Mouse (Mus musculus) spleen, postnatal 10 days (tissue): ENCODE measurements around the gene Glyctk.
A peak's percentile ranks its signal among the peaks of the same experiment; 100 is the strongest.
"Not testable (repeated sequence)": the region's sequence is repeated elsewhere in the genome, so short reads cannot be mapped to it uniquely, and the experiment has no call there.

Experiments
- DNase-seq, 2 experiments: peaks; one replicate each; pipeline ENCODE4 v3.0.0; 2021 to 2022; ENCODE audit warnings: low spot score in 2 of 2

The Glyctk gene

DNA sequence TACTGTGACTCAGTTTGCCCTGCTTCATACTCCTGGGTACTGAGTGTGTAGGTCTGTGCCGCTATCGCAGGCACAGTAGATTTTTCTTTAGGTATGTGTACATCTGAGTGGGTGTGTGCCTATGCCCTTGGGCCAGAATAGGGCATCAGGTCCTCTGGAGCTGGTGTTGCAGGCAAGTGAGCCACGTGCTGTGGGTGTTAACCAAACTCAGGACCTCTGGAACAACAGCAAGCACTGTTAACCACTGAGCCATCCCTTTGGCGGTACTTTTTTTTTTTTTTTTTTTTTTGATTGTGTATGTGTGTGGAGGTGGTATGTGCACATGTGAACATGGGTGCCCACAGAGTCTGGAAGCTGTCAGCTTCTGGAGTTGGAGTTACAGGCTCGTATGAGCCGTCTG lies 19.9 kb upstream of the Glyctk start:
- no peak for DNase-seq

DNA sequence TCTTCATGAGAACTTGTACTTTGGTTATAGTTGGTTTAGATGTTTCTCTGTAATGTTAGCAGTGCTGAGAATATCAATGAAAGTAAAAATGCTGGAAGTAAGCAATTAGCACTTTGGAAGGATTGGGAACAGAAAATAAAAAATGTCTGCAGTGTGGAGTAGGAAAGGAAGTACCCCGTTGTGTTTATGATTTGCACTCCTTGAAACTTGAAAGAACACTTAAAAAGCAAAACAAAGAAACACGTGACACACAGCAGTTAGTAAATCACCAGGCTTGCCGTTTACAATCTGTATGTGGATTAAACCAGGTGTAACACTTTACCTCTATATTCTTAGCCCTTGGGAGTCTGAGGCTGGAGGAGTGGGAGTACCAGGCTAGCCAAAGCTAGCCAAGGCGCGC lies 18.8 kb upstream of the Glyctk start:
- DNase-seq, result no peak

DNA sequence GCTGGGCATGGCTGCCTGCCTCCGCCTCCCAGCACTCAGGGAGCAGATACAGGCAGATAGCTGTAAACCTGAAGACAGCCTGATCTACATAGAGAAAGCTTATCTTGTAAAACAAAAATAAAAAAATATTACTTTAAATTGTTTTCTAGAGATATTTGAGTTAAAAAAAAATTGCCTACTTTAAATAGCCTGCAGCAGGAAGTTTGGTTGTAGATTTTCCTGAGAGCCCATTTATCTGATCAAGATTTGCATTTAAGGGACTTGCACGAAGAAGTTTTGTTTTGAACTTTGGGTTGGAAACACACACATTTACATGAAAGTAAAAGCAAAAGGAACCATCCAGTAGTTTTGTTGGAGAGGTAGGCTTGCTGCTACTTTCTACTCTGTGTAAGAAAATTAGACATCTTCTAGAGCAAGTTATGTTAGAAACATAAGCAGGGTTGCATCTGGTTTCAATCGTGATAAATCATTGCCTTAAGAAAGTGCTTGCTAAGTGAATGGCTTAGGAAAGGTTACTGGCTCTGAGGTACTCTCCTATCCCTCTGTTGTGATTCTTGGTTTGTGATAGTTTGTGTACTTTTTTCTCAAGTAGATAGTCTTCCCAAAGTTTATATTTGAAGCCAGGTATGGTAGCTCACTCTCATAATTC lies 17.7 kb upstream of the Glyctk start:
- no peak for DNase-seq

DNA sequence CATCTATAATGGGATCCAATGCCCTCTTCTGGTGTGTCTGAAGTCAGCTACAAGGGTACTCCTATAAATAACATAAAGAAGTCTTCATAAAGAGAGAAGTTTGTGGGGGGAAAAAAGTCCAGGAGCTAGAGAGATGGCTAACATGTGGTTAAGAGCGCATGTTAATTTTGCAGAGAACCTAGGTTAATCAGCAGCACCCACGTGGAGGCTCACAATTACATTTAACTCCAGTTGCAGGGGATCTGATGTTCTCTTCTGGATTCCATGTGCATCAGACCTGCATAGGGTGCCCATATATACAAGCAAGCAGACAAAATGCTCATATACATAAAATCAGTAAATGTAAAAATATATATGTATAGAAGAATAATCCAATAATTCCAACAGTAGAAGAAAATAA lies 15.4 kb upstream of the Glyctk start:
- DNase-seq, result no peak

DNA sequence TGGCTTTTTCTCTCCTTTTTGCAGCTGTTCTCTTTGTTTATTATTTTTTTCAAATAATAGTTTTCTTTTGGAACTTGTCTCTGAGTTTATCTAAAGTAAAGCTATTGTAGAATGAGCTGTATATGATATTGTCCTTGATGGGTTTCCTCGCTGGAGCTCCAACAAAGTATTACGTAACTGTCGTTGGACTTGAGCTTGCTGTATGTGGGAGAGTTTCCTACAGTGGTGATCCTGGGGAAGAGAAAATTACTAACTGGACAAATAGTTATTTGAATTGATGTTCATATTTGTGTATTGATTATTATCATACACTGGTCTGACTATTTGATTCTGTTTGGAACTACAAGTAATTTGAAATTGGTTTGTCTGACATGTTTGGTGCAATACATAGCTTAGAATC lies 14.6 kb upstream of the Glyctk start:
- no peak for DNase-seq

DNA sequence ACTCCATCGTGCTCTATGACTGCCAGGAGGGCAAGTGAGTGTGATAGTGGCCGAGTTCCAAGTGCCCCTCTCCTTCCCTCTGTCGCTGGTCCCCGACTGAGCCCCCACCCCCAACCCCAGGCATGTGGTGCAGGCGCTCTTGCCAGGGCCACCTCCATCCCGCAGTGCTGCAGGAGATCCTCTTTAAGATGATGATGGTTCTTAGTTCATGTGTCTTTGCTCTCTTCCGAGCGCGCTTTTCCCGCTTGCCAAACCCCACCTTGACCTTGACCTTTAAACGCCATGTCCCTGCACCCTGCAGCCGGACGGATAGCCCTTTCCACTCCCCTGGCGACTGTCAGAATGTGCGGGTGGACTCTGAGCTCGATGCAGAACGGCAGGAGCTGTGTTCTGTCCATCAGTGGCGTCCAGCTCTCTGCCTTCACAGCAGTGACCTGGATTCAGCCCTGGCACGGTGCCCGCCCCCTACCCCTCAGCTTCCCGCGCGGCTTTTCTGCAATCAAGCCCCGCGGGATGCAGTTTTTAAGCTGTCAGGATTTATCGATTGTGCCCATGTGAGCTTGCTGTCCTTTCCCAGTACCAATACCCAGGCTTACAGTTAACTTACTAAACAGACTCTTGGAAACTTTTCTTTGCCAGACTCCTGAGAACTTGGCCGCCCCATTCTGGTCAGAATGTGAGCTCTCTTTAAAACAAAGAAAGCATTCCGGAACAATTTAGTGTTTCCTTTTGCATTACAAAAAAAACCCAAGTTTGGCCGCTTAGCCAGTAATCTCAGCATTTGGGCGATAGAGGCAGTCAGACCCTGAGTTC lies 13.6 kb upstream of the Glyctk start:
- peak; percentile 58 to 75 for DNase-seq

DNA sequence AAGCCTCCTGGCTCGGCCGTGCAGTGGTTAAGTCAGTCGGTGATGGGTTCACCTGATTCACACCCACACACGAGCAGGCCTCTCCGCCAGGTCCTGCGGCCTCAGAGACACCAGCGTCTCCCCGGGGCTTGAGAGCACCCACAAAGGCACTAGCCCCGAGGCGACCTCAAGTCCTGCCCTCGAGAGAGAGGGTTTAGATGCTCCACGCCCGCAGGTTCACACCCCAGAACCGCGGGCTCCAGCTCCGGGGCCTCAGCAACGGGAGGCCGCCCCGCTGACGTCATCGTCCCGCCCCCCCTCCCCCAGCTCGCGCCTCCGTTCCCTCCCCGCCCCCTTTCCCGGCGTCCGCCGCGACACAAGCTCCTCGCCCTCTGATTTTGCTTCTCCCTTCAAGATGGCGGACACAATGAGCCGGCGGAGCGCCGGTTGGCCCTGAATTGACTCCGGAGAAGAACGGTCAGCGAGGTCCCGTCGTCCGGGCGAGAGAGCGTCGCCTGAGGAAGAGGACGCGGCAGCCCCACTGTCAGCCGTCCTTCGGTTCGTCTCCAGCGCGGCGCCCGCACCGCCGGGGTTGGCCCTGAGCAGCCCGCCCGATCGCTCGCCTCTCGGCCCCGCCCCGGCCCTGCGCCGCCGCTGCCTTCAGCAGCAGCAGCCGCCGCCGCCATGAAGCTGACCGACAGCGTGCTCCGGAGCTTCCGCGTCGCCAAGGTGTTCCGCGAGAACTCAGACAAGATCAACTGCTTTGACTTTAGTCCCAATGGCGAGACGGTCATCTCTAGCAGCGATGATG lies 12.8 kb upstream of the Glyctk start, which contains the start of gene Wdr82:
Gene Wdr82 (plus strand): TSS at position 373 of the 790 bp plus-strand sequence.
- peak; percentile 84 to 93 for DNase-seq

DNA sequence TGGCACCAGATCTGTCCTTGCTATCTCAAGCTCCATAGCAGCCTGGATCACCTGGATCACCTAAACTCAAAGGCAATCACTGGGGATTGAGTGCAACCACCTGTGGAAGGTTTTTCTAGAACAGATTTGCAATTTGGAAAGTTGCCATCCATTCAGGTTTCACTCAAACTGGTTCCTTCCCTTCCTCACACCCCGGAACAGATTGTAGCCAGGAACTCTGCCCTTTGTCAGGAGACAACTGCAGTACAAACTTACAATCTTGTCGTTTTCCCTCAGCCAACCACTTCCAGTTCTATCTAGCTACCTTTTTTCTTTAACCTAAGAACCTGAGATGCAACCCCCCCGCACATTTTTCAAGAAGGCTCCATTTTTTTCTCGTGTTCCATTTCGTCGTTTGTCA lies 12.0 kb upstream of the Glyctk start:
- no peak for DNase-seq

DNA sequence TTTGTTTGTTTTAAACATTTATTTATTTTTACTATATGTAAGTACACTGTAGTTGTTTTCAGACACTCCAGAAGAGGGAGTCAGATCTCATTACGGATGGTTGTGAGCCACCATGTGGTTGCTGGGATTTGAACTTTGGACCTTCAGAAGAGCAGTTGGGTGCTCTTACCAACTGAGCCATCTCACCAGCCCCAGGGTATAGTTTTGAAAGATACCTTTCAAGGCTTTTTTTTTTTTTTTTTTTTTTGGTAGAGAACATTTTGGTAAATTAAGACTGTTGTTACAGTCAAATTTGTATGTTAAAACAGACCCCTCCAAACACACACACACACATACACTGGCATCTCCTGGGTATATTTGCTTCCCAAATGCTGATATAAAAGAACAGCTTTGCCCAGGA lies 11.1 kb upstream of the Glyctk start:
- DNase-seq, result not testable (repeated sequence)

DNA sequence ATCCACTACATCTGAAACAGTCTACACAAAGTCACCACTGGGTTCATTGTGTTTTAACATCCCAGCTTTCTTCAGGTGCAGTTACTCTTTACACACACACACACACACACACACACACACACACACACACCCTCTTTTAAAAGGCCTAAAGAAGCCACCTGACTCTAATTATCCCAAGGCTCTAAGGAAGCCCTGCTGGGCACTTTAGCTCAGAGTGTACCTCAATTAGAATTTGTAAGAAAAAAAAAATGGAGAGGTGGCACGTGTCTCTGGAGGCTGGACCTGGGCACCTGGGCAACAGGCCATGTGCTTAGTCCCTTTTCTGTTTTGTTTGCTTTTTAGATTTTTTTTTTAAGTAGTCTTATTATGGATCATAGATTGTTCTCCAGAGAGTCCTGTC lies 9.8 kb upstream of the Glyctk start:
- no peak for DNase-seq

DNA sequence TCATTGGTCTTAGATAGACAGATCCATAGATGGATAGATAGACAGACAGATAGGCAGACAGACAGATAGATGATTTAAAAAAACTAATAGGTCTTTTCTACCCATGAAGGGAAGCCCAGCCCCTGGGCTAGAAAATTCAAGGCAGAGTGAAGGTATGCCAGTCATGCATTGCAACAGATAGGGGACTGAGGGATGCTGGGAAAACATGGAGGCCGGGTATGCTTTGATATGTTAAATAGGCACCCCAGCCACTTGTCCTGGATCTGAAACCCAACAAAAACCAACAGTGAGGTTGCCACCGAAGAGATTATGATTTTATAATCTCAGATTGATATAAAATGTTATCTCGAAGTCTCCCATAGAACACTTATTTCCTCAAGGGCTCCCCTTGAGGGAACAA lies 9.3 kb upstream of the Glyctk start:
- no peak for DNase-seq

DNA sequence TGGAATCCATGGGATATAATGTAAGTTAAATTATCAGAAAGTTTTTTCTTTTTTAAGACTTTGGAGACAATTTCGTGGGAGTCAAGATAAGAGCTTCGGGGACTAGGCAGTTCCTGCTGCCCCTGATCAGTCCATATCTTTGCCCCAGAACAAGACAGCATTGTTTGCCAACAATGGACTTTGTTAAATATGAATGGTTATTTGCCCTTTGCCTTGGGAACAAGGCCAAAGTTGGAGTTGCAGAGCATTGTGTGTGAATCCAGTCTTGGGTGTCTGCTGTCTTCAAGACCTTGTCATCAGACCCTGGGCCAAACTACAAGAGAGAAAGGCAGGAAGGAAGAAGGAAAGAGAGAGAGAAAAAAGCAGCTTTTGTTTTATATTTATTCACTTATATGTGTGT lies 8.8 kb upstream of the Glyctk start:
- DNase-seq, result no peak

DNA sequence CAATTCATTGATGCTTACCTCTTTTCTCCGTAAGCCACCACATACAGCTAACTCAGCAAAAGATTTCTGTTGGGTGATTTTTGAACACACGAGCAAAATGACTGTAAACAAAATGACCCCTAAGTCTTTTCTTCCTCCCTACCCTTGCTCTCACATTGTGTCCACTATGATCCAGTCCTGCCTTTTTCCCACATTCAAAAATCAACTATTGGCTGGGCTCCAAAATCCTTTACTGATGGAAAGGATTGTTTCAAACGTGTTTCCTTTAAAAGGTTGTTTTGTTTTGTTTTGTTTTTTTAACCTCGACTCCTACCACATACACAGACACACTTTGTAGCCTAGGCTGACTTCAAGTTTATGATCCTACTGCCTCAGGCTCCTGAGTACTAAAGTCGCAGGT lies 2.5 kb upstream of the Glyctk start:
- no peak for DNase-seq

DNA sequence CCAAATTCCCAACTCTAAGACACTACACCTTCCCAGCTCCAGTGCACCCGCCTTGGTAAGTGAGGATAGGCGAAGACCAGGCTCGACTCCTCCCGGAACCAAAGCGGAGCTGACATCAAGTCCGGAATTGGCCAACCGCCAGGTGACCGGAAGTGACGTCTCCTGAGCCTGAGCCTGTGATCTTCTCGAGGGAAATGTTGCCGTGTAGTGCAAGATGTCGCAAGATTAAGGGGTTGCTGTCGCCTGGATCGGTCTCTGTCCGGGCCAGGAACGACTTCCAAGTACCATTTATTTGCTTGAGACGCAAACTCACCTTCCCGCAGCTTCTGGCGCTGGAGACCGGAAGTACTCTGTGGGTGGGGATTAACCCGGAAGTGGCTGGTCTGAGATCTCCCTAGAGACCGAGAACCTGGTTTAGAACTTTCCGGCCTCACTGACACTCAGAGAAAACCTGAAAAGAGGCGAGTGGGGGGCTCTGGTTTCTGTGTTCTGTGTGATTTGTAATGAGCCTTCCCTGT lies 1.9 kb upstream of the Glyctk start:
- peak; percentile 85 to 91 for DNase-seq

DNA sequence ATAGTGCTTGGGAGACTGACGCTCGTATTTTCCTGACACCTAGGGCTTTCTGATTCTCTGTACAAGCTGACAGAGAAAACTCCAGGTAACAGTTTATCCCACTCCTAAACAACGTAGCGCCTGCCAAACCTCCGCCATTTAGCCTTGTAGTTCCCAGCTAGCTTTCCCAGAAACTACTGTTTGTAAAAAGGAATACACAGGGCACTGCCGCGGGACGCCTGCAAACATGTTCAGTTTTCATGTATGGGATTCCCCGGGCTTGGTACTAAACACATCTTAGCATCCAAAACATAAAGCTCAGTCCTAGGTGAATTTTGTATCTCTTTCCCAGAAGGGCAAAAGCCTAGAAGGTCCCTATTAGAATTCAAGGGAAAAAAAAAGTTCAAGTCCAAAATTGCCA lies 1.3 kb upstream of the Glyctk start:
- no peak for DNase-seq

DNA sequence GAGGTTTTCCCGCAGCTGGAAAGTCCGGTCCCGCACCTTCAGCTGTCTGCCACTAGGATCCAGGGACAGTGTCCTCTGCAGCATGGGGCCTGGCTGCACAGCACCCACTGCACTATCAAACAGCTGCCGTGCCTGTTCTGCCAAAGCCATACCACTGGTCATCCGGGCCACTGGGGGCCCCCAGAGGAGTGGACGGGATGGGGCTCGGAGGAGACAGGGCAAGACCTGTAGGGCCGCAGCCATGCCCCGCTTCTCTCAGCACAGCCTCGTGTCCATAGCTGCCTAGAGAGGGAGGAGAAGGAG lies 364 bp downstream of the Glyctk start:
- DNase-seq, result no peak

DNA sequence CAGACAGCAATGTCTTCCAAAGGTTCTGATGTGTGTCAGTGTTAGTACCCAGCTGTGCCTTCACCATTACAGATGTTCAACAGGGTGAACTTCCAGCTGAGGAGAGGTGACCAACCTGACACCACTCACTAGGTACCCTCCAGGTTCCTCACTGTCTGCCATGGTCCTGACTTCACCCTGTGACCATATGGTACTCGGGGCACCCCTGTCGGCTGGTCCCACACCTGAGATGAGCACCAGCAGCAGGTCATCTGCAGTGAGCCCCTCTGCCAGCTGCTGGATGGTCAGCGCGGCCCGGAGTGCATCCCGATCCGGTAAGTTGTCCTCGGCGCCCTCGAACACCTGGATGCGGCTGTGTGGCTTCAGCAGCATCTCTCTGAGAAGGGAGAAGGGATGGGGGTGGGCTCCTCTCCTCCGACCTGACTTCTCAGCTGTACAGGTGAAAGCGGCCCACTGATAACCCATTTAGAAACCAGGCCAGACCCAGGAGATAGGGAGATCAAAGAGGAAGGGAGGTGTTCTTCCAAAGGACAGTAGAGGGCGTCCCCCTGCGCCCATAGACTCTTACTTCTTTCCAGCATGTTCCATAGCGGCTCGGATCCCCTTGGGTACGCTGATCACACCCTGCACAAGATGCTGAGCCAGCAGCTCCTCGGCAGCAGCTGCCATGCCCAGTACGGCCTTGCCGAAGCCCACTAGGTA lies 866 bp downstream of the Glyctk start:
- DNase-seq, result no peak

DNA sequence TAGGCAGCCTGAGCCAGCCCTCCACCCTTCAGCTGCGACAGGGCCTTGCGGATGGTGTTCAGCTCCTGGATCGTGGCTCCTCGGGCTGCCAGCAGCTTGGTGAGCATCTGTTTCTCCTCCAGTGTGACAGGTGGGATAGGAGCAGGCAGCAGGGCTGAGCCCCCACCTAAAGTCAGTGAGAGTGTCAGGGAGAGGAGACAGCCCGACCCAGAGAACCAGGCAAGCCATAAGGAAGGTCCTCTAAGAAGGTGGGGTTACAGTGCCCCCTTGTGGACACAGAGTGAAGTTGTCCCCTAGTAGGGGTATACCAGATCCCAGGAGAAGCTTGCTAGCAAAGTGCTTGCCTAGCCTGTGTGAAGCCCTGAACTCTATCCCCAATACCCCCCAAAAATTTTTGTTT lies 1.5 kb downstream of the Glyctk start:
- DNase-seq, result peak; percentile 48 to 72

DNA sequence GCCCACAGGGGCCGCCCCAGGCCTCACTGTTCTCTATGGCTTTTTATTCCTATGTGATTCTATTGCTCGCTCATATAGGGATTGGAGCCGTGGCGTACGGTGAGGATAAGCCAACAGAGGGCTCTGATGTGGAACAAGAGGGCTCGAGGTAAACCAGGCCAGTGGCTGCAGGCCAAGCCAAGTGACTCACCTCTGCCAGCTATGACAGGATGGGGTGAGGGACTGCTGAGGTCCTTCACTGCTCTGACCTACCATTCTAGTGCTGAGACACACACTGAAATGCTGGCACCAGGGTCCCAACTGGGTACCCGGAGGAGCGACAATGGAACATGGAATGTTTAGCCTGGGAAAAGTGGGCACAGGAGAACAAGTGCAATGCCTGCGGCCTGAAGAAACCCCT lies 3.8 kb downstream of the Glyctk start:
- DNase-seq, result no peak

DNA sequence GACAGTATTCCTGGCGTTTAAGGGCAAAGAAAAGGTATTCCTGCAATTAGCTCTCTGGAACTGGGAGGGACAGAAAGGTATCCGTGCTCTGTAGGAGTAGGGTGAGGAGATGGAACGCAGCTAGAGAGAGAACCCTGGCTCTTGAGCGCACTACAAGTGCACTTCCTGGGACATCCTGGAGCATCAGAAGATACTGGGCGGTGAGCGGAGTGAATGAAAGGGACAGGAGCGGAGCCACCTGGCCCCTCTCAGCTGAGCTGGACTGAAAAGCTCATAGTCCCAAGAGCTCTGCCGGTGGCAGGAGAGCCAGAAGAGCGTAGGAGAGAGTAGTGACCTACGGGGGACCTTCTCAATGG lies 8.6 kb downstream of the Glyctk start:
- no peak for DNase-seq

DNA sequence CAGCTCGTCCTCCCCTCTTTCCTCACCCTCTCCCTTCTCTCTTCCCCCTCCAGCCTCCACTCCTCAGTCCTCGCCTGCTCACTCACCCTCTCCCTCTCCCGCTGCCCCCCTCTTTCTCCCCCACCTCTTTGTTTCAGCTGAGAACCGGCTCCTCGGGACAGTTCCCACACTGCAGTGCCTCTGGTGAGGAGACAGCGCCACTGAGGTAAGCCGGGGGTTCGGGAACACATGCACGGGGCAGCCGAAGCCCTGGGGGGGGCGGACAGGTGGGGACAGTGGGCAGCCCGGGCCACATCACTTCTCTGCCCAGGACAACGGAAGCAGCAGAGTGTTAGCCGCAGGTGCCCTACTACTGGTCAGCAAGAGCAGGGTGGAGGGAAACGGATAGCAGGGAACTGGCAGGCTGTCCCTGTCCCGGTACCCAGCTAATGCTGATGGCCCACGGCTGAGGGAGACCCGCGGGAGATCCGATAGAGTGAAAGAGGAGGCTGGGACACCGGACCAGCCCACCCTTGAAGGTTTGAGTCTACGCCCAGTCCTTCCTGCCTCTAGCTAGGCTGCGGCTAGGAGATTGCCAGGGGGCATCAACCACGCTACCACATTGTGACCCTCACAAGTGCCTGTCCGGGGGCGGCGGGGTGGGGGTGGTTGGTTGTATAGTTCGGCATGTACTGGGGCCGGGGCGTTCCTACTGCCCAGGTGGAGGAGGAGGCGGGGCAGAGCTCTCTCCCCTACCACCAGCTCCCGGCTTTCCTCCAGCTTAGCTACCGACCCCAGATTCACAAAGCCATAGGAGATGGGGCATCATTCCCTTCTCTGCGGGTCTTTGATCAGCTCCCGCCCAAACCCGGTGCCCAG lies 9.2 kb downstream of the Glyctk start:
- DNase-seq, result no peak
